Mouse (Mus musculus): ENCODE measurements around the gene Inpp1. TPM values are rescaled to one million over a fixed set of nuclear protein-coding genes. Genes with fewer than 3 reads are reported as not detected.

The Inpp1 gene
- polyA plus RNA-seq, 1 experiment: 11.6 TPM

GRCm38 (mm10) chr1:52752706-52753105 is 64.8 kb downstream of the Inpp1 start:
- H3K4me1 ChIP-seq (ENCODE audit: control insufficient read depth, insufficient read depth, low read length): peaks cover 24% of the 10 kb centered on the region
- no peak overlapping the region for H3K4me3 ChIP-seq (ENCODE audit: insufficient read depth, low read length)
- H3K27ac ChIP-seq (ENCODE audit: insufficient read depth, low read depth, low read length): no peak overlapping the region
- no peak for TF ChIP-seq CTCF (IDR thresholded peaks at IDR 0.05; ENCODE audit: low read depth, low read length)
- no peak for TF ChIP-seq POLR2A (IDR thresholded peaks at IDR 0.05; ENCODE audit: borderline replicate concordance, low read depth, low read length)

- TF ChIP-seq CTCF (IDR thresholded peaks at IDR 0.05; ENCODE audit: low read depth, low read length): no peak
- no peak for TF ChIP-seq POLR2A (IDR thresholded peaks at IDR 0.05; ENCODE audit: borderline replicate concordance, low read depth, low read length)
- Histone ChIP-seq H3K4me1 (ENCODE audit: control insufficient read depth, insufficient read depth, low read length) (peaks cover 24% of the 10 kb centered on the region), H3K4me3 (ENCODE audit: insufficient read depth, low read length) (no peak overlapping the region), H3K27ac (ENCODE audit: insufficient read depth, low read depth, low read length) (no peak overlapping the region)
These were observed 65.9 kb downstream of the Inpp1 start for GRCm38 (mm10) chr1:52751634-52752033.

GRCm38 (mm10) chr1:52749978-52750377 is 67.5 kb downstream of the Inpp1 start:
- TF ChIP-seq CTCF (IDR thresholded peaks at IDR 0.05; ENCODE audit: low read depth, low read length): no peak
- TF ChIP-seq POLR2A (IDR thresholded peaks at IDR 0.05; ENCODE audit: borderline replicate concordance, low read depth, low read length): no peak
- peaks cover 22% of the 10 kb centered on the region for H3K4me1 ChIP-seq (ENCODE audit: control insufficient read depth, insufficient read depth, low read length)
- H3K4me3 ChIP-seq (ENCODE audit: insufficient read depth, low read length): no peak overlapping the region
- H3K27ac ChIP-seq (ENCODE audit: insufficient read depth, low read depth, low read length): no peak overlapping the region

- H3K4me1 ChIP-seq (ENCODE audit: control insufficient read depth, insufficient read depth, low read length): peaks cover 9% of the 10 kb centered on the region
- H3K4me3 ChIP-seq (ENCODE audit: insufficient read depth, low read length): no peak overlapping the region
- no peak for TF ChIP-seq CTCF (IDR thresholded peaks at IDR 0.05; ENCODE audit: low read depth, low read length)
- no peak for TF ChIP-seq POLR2A (IDR thresholded peaks at IDR 0.05; ENCODE audit: borderline replicate concordance, low read depth, low read length)
- no peak overlapping the region for H3K27ac ChIP-seq (ENCODE audit: insufficient read depth, low read depth, low read length)
These were observed 69.2 kb downstream of the Inpp1 start for GRCm38 (mm10) chr1:52748260-52748659.

GRCm38 (mm10) chr1:52742567-52742966 is 74.9 kb downstream of the Inpp1 start:
- Histone ChIP-seq H3K27ac (ENCODE audit: insufficient read depth, low read depth, low read length) (no peak overlapping the region), H3K4me1 (ENCODE audit: control insufficient read depth, insufficient read depth, low read length) (no peaks in the 10 kb centered on the region), H3K4me3 (ENCODE audit: insufficient read depth, low read length) (no peak overlapping the region)
- no peak for TF ChIP-seq POLR2A (IDR thresholded peaks at IDR 0.05; ENCODE audit: borderline replicate concordance, low read depth, low read length)
- no peak for TF ChIP-seq CTCF (IDR thresholded peaks at IDR 0.05; ENCODE audit: low read depth, low read length)

Other genes starting within 250 kb of the Inpp1 start
- gene Nemp2, start 187.0 kb downstream of the Inpp1 start, polyA plus RNA-seq (2012; ENCODE audit: insufficient read depth, insufficient read length, missing spikeins): 10.2 and 11.6 TPM in 2 replicates
- gene Mfsd6, start 90.2 kb downstream of the Inpp1 start, polyA plus RNA-seq (2012; ENCODE audit: insufficient read depth, insufficient read length, missing spikeins): 38.7 and 44.1 TPM in 2 replicates
- 14.3 and 16.0 TPM in 2 replicates for gene Hibch, start 27.2 kb upstream of the Inpp1 start, polyA plus RNA-seq (2012; ENCODE audit: insufficient read depth, insufficient read length, missing spikeins)
- not detected in 2 replicates for gene 1700019D03Rik, start 202.5 kb upstream of the Inpp1 start, polyA plus RNA-seq (2012; ENCODE audit: insufficient read depth, insufficient read length, missing spikeins)
- gene Mstn, start 244.0 kb upstream of the Inpp1 start, polyA plus RNA-seq (2012; ENCODE audit: insufficient read depth, insufficient read length, missing spikeins): not detected in 2 replicates